Mouse (Mus musculus): ENCODE data around the gene Usp33.

- TF ChIP-seq CTCF (conservative IDR thresholded peaks at IDR 0.05; ENCODE audit: low read length) (no peak), POU5F1 (IDR thresholded peaks at IDR 0.05; ENCODE audit: borderline replicate concordance, low read length) (no peak), NANOG (IDR thresholded peaks at IDR 0.05; ENCODE audit: borderline replicate concordance, low read length) (peak; percentile 59; the same call in 1 of the 2 replicates)
Measured at GRCm38 (mm10) chr3:152400875-152401274, 54.6 kb downstream of the Usp33 start.
